Mouse (Mus musculus) right cerebral cortex, postnatal 14 days (tissue): ENCODE measurements around the gene Kcnma1.
A peak's percentile ranks its signal among the peaks of the same experiment; 100 is the strongest.

ENCODE experiments used
- DNase-seq: peaks from one replicate; pipeline ENCODE4 v3.0.0; 2022

Gene Kcnma1

DNA sequence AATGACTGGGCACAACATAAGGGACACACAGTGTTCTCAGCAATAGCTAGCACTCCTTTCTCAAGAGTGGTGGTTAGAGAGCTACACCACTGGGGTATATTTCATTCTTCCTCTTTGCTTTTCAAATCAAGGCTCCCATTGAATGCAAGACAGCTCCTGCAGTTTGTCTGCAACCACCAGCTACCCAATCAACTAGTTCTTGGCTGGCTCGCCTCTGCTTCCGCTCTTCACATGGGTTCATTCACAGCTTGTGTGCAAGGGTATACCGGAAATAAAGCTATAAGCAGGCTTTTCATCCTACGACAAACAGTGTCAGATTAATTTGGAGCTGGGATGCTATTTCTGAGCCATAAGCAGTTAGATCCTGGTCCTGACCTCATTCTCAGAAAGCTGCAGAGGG is 362.6 kb downstream of the Kcnma1 start:
- DNase-seq = no peak

GRCm38 (mm10) chr14:23650126-23650525 is 364.2 kb downstream of the Kcnma1 start:
- no peak for DNase-seq

GRCm38 (mm10) chr14:23645361-23646063 is 368.8 kb downstream of the Kcnma1 start:
- DNase-seq = no peak

- no peak for DNase-seq
Observed at GRCm38 (mm10) chr14:23643162-23643561, 371.1 kb downstream of the Kcnma1 start.

GRCm38 (mm10) chr14:23640665-23641064 is 373.6 kb downstream of the Kcnma1 start:
- DNase-seq = no peak

- DNase-seq = no peak
Observed at GRCm38 (mm10) chr14:23638078-23638695, 376.1 kb downstream of the Kcnma1 start.

DNA sequence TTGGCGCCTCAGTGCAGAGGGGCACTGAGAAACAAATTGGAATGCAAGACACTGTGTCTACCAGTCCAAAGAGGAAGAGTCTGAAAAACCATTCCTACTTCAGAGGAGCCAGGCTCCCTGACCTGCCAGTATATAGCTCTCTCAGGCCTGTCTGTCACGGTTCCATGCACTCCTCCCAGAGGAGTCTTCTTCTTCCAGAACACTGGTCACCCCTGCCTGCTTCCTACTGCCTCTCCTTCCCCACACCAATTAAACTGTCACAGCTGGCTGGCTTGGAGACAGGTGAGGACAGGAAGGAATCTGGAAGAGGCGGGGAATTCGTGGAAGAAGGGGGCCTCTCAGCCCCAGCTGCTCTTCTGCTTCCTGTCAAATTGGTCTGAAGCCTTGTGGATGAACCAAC is 378.4 kb downstream of the Kcnma1 start:
- no peak for DNase-seq

- no peak for DNase-seq
Observed at GRCm38 (mm10) chr14:23633011-23633595, 381.2 kb downstream of the Kcnma1 start.

DNA sequence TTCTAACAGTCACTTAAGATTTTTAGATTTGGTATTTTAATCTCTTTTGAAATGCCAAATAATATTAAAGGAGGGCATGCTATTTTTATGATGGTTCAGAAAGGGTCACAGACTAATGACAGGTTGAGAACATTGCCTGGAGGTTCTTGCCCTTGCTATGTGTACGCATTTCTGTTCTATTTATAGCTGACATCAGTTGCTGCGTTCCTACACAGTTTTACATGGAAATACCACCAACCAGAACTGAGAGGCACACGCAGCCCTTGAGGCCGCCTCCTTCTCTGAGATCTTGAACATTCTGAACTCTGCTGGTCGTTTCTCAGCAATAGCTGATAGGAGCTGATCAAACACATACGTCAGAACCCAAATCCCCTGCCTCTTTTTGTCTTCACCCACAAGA is 387.4 kb downstream of the Kcnma1 start:
- DNase-seq = no peak

DNA sequence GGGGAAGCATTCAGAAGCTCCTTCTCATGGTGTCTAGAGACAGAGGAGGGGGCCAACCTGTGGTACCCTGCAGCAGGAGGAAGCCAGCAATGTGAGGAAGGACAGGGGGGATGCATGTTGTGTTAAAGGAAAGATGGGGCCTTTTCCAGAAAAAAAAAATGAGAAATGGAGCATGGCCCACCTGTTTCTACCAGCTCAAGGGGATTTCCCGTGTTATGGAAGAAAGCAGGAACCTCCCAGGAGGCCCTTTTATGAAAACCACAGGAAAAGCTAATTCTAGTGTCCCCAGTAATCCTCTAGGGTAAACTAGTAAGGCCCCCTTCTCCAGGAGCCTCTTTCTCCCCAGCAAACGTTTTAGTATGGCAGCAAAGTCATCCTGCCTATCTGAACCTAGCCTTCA is 388.2 kb downstream of the Kcnma1 start:
- no peak for DNase-seq

GRCm38 (mm10) chr14:23625436-23625835 is 388.9 kb downstream of the Kcnma1 start:
- no peak for DNase-seq

- DNase-seq = no peak
Observed at GRCm38 (mm10) chr14:23624455-23624854, 389.8 kb downstream of the Kcnma1 start.

DNA sequence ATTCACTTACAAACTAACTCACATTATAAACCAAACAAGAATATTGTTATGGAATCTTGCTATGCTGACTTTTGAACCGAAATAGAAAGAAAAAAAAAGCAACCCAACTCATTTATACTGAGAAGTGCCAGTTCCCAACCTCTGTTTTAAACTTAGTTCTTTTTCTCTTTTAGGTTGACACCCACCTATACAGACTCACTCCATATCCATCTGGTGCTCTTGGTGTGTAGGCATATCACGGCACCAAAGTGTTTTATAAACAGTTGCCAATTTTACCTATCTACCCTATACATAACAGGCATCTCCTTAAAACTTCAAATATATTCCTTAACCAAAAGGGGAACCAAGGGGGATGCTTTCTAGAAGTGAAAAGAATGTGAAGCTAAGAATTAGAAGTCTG is 393.6 kb downstream of the Kcnma1 start:
- no peak for DNase-seq

- DNase-seq = peak; percentile 45
Observed at GRCm38 (mm10) chr14:23618973-23619372, 395.3 kb downstream of the Kcnma1 start.

GRCm38 (mm10) chr14:23618081-23618480 is 396.2 kb downstream of the Kcnma1 start:
- no peak for DNase-seq

DNA sequence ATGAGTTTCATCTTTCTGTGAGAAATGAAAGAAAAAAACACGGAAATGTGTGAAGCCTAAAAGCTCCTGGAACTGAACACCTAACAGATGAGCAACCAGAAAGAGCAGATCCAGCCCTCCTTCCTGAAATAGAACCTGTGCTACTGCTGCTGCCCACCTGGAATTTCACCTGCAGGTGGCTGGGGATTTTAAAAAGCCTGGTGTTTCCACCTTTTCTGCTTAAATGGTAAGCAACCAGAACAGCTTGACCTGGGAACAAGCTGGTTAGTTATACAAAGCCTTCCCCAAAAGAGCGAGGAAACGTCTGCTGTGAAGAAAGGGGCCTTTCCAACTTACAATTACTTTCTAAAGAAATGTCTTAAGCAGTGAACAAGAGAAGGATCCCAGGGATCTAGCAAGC is 404.2 kb downstream of the Kcnma1 start:
- no peak for DNase-seq

GRCm38 (mm10) chr14:23605740-23606139 is 408.6 kb downstream of the Kcnma1 start:
- no peak for DNase-seq

- DNase-seq = no peak
Observed at GRCm38 (mm10) chr14:23602937-23603336, 411.4 kb downstream of the Kcnma1 start.

GRCm38 (mm10) chr14:23602054-23602453 is 412.2 kb downstream of the Kcnma1 start:
- no peak for DNase-seq

GRCm38 (mm10) chr14:23594629-23595028 is 419.7 kb downstream of the Kcnma1 start:
- DNase-seq = no peak

- DNase-seq = no peak
Observed at GRCm38 (mm10) chr14:23592826-23593447, 421.4 kb downstream of the Kcnma1 start.

DNA sequence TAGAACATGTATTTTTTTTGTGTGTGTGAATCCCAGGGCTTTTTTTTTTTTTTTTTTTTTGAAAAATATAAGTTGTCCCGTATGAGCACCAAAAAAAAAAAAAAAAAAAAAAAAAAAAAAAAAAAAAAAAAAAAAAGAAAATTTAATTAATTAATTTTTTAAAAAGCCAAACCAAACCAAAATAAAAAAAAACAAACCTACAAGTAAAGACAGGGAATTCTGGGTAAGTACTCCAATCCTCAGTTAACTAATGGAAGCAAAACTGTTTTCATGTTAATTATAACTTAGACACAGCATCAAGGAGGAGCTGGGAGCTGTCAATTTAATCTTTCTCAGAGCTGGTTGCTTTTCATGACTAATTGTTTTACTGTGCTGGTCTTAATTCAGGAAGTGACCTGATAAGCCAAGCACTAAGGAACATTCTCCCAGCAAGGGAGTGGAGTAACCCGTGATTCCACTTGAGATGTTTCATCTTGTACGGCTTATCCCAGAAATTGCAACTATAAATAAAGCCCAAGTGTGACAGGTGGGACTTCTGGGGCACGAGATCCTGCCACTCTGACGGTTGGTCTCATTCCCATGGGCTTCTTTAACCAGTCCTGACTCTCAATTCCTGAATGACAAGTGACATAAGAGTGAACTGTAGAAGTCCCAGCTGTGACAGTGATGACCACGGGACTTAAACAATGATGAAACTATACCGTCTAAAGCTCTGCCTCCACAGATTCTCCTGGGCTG is 424.4 kb downstream of the Kcnma1 start:
- DNase-seq = no peak

DNA sequence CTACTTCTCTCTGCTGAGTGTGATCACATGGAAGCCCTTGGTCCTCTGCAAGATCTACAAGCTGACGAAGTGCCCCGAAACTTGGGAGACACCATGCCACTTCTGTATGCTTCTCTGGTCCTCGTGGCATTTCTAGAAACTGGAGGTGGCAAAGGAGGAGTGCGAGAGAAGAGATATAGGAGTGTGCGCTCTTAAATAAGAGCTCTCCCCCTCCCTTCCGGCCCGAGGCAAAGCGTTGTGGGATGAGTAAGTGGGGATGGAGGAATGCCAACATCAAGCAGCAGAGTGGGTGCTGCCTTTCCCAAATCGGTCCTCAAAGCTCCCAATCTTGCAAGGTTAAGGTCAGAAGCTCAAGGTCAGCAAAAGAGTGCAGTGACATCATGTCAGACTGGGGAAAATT is 426.8 kb downstream of the Kcnma1 start:
- DNase-seq = peak; percentile 48
